Mouse (Mus musculus): ENCODE measurements around the gene Pgbd1. TPM values are rescaled to one million over a fixed set of nuclear protein-coding genes. Genes with fewer than 3 reads are reported as not detected.
"Not testable (repeated sequence)": the region's sequence is repeated elsewhere in the genome, so short reads cannot be mapped to it uniquely, and the experiment has no call there.

The Pgbd1 gene
- polyA plus RNA-seq, 1 experiment from 2014 or later: 3.5 TPM

DNA sequence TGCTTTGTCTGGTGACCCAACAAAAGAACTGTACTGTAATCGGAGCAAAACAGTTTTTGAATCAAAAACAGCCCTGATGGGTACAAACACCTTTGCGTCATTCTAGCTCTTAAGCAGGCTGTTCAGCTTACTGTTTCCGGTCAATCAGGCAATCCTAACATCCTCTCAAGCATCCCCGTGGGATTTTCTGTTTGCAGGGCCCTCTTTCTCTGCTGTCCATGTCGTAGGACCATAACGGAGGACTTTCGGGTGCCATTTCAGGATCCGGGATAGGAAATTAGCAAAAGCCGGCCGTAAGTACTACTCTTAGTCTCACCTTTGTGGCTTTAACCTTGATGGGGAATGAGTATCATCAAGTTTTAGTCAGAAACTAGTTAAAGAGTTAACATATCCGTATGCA lies 33.5 kb downstream of the Pgbd1 start:
- Histone ChIP-seq H3K4me1 (ENCODE audit: control insufficient read depth, insufficient read depth, low read depth, low read length) (peaks cover 6% of the 10 kb centered on the region), H3K36me3 (ENCODE audit: control insufficient read depth, insufficient read depth, low read length) (no peaks in the 10 kb centered on the region), H3K27ac (ENCODE audit: low read depth, low read length) (no peak overlapping the region), H3K4me2 (ENCODE audit: low read length) (peak overlapping the region; percentile 82), H3K27me3 (replicated peaks; ENCODE audit: control insufficient read depth, insufficient read depth, low read length) (no peaks in the 10 kb centered on the region), H3K9ac (ENCODE audit: low read depth, low read length) (0 out of 2 replicates have a peak overlapping the region, but pooled peaks have one; percentile 82), H3K9me3 (ENCODE audit: control insufficient read depth, low read length) (no peaks in the 10 kb centered on the region), H3K4me3 (ENCODE audit: low read length) (no peak overlapping the region)
- no peak for ATAC-seq
- WGBS: 79% methylated on average over 11 of the region's 11 CpGs

DNA sequence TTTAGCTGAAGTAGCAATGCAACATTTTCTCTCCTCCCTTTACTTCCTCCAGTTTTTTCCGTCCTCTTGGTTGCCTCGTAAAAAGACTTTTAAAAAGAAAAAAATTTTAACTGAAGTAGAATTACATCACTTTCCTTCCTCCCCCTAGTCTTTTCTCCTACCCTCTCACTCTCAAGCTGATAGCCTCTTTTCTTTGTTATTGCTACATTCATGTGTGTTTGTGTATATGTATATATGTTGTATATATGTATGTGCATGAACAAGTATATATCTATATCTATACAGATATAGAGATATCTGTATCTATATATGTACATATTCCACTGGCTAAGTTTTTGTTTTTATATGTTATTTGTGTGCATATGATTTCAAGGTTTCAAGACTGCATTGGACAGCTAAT lies 38.0 kb downstream of the Pgbd1 start:
- peak overlapping the region; percentile 82 for H3K4me2 ChIP-seq (ENCODE audit: low read length)
- ATAC-seq: peak; percentile 64
- no peak overlapping the region; the same call in 1 of the 2 replicates for H3K27ac ChIP-seq (ENCODE audit: low read depth, low read length)
- H3K36me3 ChIP-seq (ENCODE audit: control insufficient read depth, insufficient read depth, low read length): no peaks in the 10 kb centered on the region; the same call in 1 of the 2 replicates
- H3K4me1 ChIP-seq (ENCODE audit: control insufficient read depth, insufficient read depth, low read depth, low read length): peaks cover 22% of the 10 kb centered on the region
- peak overlapping the region; percentile 92 for H3K4me3 ChIP-seq (ENCODE audit: low read length)
- H3K9ac ChIP-seq (ENCODE audit: low read depth, low read length): peak overlapping the region; percentile 93
- 0% methylated on average over 2 of the region's 2 CpGs for WGBS
- H3K27me3 ChIP-seq (replicated peaks; ENCODE audit: control insufficient read depth, insufficient read depth, low read length): no peaks in the 10 kb centered on the region
- H3K9me3 ChIP-seq (ENCODE audit: control insufficient read depth, low read length): no peaks in the 10 kb centered on the region

DNA sequence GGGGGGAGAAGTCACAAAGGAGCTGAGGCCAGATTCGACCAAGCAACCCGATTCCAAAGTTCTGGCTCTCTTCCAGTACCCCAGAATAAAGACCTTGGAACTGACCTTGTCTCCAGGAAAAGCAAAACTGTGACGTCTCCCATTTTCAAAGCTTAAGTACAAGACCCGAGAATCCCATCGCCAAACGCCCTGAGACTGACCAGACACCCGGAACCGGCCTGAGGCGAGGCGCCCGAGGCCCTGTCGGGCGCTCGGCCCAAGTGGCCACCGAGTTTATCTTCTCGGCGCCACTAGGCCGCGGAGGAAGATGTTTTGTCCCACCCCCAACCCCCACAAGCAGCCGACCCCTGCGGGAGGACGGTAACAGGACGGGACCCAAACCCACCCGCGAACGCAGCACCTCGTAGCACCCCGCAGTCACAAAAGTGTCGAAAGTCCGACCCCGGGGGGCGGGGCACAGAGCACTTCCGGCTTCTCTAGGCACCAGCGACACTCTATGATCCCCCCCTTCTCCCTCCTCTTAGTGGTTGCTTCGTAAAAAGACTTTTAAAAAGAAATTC lies 38.5 kb downstream of the Pgbd1 start, which contains the start of gene Zkscan3:
TSS of gene Zkscan3 (minus strand) at position 469 of the 560 bp plus-strand sequence.
- 0% methylated on average over 35 of the region's 35 CpGs for WGBS
- peak within 1 kb of the TSS; percentile 80 for H3K27ac ChIP-seq (ENCODE audit: low read depth, low read length)
- H3K36me3 ChIP-seq (ENCODE audit: control insufficient read depth, insufficient read depth, low read length): no peaks in the 10 kb centered on the region; the same call in 1 of the 2 replicates
- peak; percentile 97 for ATAC-seq
- H3K4me2 ChIP-seq (ENCODE audit: low read length): peak within 1 kb of the TSS; percentile 82
- H3K9me3 ChIP-seq (ENCODE audit: control insufficient read depth, low read length): no peaks in the 10 kb centered on the region
- peak within 1 kb of the TSS; percentile 92 for H3K4me3 ChIP-seq (ENCODE audit: low read length)
- H3K9ac ChIP-seq (ENCODE audit: low read depth, low read length): peak within 1 kb of the TSS; percentile 93
- no peaks in the 10 kb centered on the region for H3K27me3 ChIP-seq (replicated peaks; ENCODE audit: control insufficient read depth, insufficient read depth, low read length)
- peaks cover 17% of the 10 kb centered on the region for H3K4me1 ChIP-seq (ENCODE audit: control insufficient read depth, insufficient read depth, low read depth, low read length)

DNA sequence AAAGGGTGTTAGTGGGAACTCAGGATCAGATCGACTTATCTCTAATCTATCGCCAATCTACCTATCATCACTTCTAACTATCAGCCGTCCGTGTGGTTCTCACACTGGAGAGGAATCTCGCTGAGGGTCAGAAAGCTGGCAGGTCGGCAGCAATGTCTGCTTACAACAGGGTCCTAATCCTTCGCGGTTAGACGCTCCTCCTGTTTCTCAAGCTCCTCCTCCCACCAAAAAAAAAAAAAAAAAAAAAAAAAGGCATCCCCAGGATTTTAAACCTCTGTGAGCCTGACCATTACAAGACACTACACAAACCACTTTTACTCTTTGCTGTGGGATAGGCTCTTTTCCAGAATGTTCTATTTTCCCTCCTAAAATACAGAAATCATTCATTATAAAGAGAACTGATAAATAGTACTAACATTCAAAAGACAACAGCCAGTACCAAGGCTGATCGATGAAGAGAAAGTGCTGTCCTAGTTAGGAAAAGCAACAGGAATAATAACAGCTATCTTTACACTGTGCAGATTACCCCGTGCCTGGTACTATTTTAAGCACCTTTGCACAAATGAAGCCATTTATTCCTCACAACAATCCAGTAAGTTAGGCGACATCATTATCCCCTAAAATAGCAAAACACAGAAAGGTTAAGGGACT lies 39.1 kb downstream of the Pgbd1 start:
- ATAC-seq: peak; percentile 45
- peak overlapping the region; percentile 82 for H3K4me2 ChIP-seq (ENCODE audit: low read length)
- no peaks in the 10 kb centered on the region for H3K9me3 ChIP-seq (ENCODE audit: control insufficient read depth, low read length)
- peak overlapping the region; percentile 92 for H3K4me3 ChIP-seq (ENCODE audit: low read length)
- 14% methylated on average over 12 of the region's 12 CpGs for WGBS
- H3K36me3 ChIP-seq (ENCODE audit: control insufficient read depth, insufficient read depth, low read length): no peaks in the 10 kb centered on the region; the same call in 1 of the 2 replicates
- no peaks in the 10 kb centered on the region for H3K27me3 ChIP-seq (replicated peaks; ENCODE audit: control insufficient read depth, insufficient read depth, low read length)
- peak overlapping the region; percentile 80 for H3K27ac ChIP-seq (ENCODE audit: low read depth, low read length)
- H3K9ac ChIP-seq (ENCODE audit: low read depth, low read length): peak overlapping the region; percentile 93
- H3K4me1 ChIP-seq (ENCODE audit: control insufficient read depth, insufficient read depth, low read depth, low read length): peaks cover 17% of the 10 kb centered on the region

DNA sequence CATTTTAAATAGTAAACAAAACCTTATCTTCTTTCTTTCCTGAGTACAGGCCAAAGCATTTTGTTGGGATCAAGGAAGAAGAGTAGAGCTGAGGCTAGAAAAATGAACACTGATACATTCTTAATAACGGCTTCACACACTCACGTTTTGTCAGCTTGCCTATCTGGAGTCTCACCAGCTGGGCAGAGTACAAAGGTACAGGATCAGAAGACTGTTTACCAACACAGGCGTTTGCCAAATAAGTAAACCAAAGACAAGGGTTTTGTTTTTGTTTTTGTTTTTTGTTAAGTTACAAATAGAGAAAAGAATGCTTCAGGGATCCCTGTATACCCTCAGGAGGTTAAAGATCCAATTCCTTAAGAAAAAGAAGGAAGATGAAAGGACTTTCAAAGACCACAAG lies 39.7 kb downstream of the Pgbd1 start:
- no peaks in the 10 kb centered on the region for H3K9me3 ChIP-seq (ENCODE audit: control insufficient read depth, low read length)
- H3K9ac ChIP-seq (ENCODE audit: low read depth, low read length): no peak overlapping the region
- peak overlapping the region; percentile 92 for H3K4me3 ChIP-seq (ENCODE audit: low read length)
- H3K27ac ChIP-seq (ENCODE audit: low read depth, low read length): no peak overlapping the region
- peak overlapping the region; percentile 82 for H3K4me2 ChIP-seq (ENCODE audit: low read length)
- WGBS: 82% methylated on average over 3 of the region's 3 CpGs
- H3K4me1 ChIP-seq (ENCODE audit: control insufficient read depth, insufficient read depth, low read depth, low read length): peaks cover 17% of the 10 kb centered on the region
- ATAC-seq: no peak
- H3K27me3 ChIP-seq (replicated peaks; ENCODE audit: control insufficient read depth, insufficient read depth, low read length): no peaks in the 10 kb centered on the region
- peaks cover 2% of the 10 kb centered on the region; the same call in 1 of the 2 replicates for H3K36me3 ChIP-seq (ENCODE audit: control insufficient read depth, insufficient read depth, low read length)

DNA sequence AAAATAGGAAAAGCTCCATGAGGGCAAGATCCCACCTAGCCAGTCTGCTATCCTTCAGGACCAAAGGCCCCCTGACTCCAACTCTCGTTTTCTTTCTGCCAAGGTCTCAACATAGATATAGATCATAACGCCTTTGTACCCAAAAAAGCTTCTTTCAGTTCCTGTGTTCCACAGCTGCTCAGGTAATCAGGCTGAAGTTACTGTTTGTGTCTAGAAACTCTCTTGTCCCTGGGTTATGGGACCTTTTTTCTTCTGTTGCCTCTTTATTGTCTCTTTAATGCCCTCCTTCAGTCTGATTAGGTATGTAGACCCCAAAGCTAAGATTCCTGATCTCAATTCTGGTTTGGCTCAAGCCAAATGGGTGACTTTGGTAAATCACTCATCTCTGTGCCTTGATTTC lies 43.4 kb downstream of the Pgbd1 start:
- Histone ChIP-seq H3K9ac (ENCODE audit: low read depth, low read length) (no peak overlapping the region), H3K4me1 (ENCODE audit: control insufficient read depth, insufficient read depth, low read depth, low read length) (peaks cover 17% of the 10 kb centered on the region), H3K4me2 (ENCODE audit: low read length) (no peak overlapping the region), H3K27ac (ENCODE audit: low read depth, low read length) (no peak overlapping the region), H3K36me3 (ENCODE audit: control insufficient read depth, insufficient read depth, low read length) (peaks cover 24% of the 10 kb centered on the region), H3K4me3 (ENCODE audit: low read length) (no peak overlapping the region), H3K9me3 (ENCODE audit: control insufficient read depth, low read length) (no peaks in the 10 kb centered on the region), H3K27me3 (replicated peaks; ENCODE audit: control insufficient read depth, insufficient read depth, low read length) (no peaks in the 10 kb centered on the region)
- ATAC-seq: no peak
- 96% methylated on average over 2 of the region's 2 CpGs for WGBS

DNA sequence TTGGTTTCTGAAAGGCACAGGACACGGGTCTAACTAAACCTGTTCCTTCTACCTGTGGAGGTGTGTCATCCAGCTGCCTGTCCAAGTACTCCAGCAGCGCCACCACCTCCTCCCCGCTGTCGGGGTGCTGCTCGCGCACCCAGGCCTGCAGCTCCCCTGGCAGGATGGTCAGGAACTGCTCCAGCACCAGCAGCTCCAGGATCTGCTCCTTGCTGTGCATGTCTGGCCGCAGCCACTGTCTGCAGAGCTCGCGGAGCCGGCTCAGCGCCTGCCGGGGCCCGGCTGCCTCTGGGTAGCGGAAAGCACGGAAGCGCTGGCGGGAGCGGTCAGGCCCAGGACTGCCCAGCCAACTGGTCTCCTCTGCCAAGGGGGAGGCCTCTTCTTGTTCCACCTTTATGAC lies 44.8 kb downstream of the Pgbd1 start:
- not testable (repeated sequence) for H3K9me3 ChIP-seq (ENCODE audit: control insufficient read depth, low read length); H3K4me2 ChIP-seq (ENCODE audit: low read length); H3K27ac ChIP-seq (ENCODE audit: low read depth, low read length); ATAC-seq; H3K27me3 ChIP-seq (replicated peaks; ENCODE audit: control insufficient read depth, insufficient read depth, low read length); H3K4me3 ChIP-seq (ENCODE audit: low read length); H3K9ac ChIP-seq (ENCODE audit: low read depth, low read length)
- Histone ChIP-seq H3K36me3 (ENCODE audit: control insufficient read depth, insufficient read depth, low read length) (peaks cover 38% of the 10 kb centered on the region), H3K4me1 (ENCODE audit: control insufficient read depth, insufficient read depth, low read depth, low read length) (peaks cover 10% of the 10 kb centered on the region)
- WGBS: 94% methylated on average over 14 of the region's 18 CpGs

DNA sequence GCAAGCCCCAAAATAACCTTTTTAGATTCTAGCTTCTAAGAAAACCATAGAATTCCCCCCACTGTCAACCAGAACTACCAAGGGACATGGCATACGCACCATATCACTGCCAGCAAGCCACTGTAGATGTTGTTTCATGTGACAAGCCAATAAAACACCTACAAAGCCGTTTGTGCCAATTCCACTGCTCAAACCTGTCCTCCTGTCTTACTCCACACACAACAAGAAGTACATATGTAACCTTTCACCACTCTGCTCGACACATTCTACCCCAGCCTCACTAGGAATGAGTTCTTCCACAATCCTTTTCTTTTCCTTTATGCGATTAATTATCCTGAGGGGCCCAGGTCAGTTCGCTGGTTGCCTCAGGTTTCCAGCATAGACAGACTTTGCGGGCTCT lies 45.2 kb downstream of the Pgbd1 start:
- H3K36me3 ChIP-seq (ENCODE audit: control insufficient read depth, insufficient read depth, low read length): peaks cover 40% of the 10 kb centered on the region
- H3K9me3 ChIP-seq (ENCODE audit: control insufficient read depth, low read length): no peaks in the 10 kb centered on the region
- H3K4me2 ChIP-seq (ENCODE audit: low read length): no peak overlapping the region
- peaks cover 9% of the 10 kb centered on the region for H3K4me1 ChIP-seq (ENCODE audit: control insufficient read depth, insufficient read depth, low read depth, low read length)
- no peak overlapping the region for H3K9ac ChIP-seq (ENCODE audit: low read depth, low read length)
- ATAC-seq: no peak
- no peaks in the 10 kb centered on the region for H3K27me3 ChIP-seq (replicated peaks; ENCODE audit: control insufficient read depth, insufficient read depth, low read length)
- H3K27ac ChIP-seq (ENCODE audit: low read depth, low read length): no peak overlapping the region
- 93% methylated on average over 6 of the region's 6 CpGs for WGBS
- H3K4me3 ChIP-seq (ENCODE audit: low read length): no peak overlapping the region

DNA sequence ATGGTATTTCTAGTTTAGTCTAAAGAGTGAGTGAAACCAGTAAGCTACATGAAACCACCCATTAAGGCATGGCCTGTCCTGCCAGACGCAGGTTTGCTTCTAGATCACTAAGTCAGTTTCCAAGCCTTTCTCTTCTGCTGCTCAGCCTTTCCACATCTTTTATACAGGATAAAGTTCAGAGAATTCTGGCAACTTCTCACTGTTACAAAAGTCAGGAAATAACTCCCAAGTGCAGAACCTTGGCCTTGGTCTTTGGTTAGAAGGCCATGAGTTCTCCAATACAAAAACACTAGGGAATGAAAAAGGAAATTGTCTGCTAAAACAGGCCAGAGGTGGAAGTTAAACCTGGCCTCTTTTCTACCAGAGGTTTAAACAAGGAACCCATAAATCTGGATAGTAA lies 45.6 kb downstream of the Pgbd1 start:
- Histone ChIP-seq H3K9me3 (ENCODE audit: control insufficient read depth, low read length) (no peaks in the 10 kb centered on the region), H3K9ac (ENCODE audit: low read depth, low read length) (no peak overlapping the region), H3K4me1 (ENCODE audit: control insufficient read depth, insufficient read depth, low read depth, low read length) (peaks cover 8% of the 10 kb centered on the region), H3K27ac (ENCODE audit: low read depth, low read length) (no peak overlapping the region), H3K4me2 (ENCODE audit: low read length) (no peak overlapping the region), H3K27me3 (replicated peaks; ENCODE audit: control insufficient read depth, insufficient read depth, low read length) (no peaks in the 10 kb centered on the region), H3K4me3 (ENCODE audit: low read length) (no peak overlapping the region), H3K36me3 (ENCODE audit: control insufficient read depth, insufficient read depth, low read length) (peaks cover 44% of the 10 kb centered on the region)
- WGBS: 91% methylated on average over 1 of the region's 1 CpGs
- no peak for ATAC-seq
